Mouse (Mus musculus) cerebellum, adult 2 months (tissue): ENCODE results near the gene Alg2.

Source experiments
- CTCF ChIP-seq: fragments of 200-500 bp; IDR thresholded peaks from 2 replicates; pipeline ENCODE4 v1.5.1; 2011; ENCODE audit warnings: low read depth, mild to moderate bottlenecking, control low read depth, low read length, moderate library complexity, borderline replicate concordance; ENCODE audit not compliant: insufficient read depth
- POLR2A ChIP-seq: fragments of 200-500 bp; IDR thresholded peaks from 2 replicates; pipeline ENCODE4 v1.6.1; 2011; ENCODE audit warnings: low read length, control low read depth, borderline replicate concordance; ENCODE audit not compliant: insufficient read depth

- no peak for TF ChIP-seq CTCF
- no peak for TF ChIP-seq POLR2A
Measured at GRCm38 (mm10) chr4:47440951-47441350, 33.2 kb downstream of the Alg2 start.
